Mouse (Mus musculus) neural tube, embryonic 13.5 days (tissue): ENCODE data around the gene Lyplal1. TPM values are rescaled to one million over a fixed set of nuclear protein-coding genes. Genes with fewer than 3 reads are reported as not detected.

Source experiments
- ATAC-seq: fragments of 200-750 bp; cut with Nextera tagmentation; 2 replicates; pipeline ENCODE4 v1.8.0; 2017; ENCODE audit warnings: low read depth, mild to moderate bottlenecking, moderate TSS enrichment, moderate library complexity
- H3K27ac ChIP-seq: fragments of 300-500 bp; sonication (generic); replicated peaks from 2 replicates; pipeline ENCODE4 v1.5.1; 2015; ENCODE audit warnings: moderate library complexity, mild to moderate bottlenecking, inconsistent platforms
- H3K27me3 ChIP-seq: fragments of 300-500 bp; sonication (generic); 2 replicates; pipeline ENCODE4 v1.6.1; 2015; ENCODE audit warnings: mild to moderate bottlenecking, inconsistent platforms
- H3K36me3 ChIP-seq: fragments of 300-500 bp; sonication (generic); 2 replicates; pipeline ENCODE4 v1.6.1; 2015; ENCODE audit warnings: mild to moderate bottlenecking, inconsistent platforms
- H3K4me1 ChIP-seq: fragments of 300-500 bp; sonication (generic); replicated peaks from 2 replicates; pipeline ENCODE4 v1.6.1; 2015; ENCODE audit warnings: inconsistent platforms
- H3K4me2 ChIP-seq: fragments of 300-500 bp; sonication (generic); 2 replicates; pipeline ENCODE4 v1.6.1; 2015; ENCODE audit warnings: inconsistent platforms, mild to moderate bottlenecking, moderate library complexity
- H3K4me3 ChIP-seq: fragments of 300-500 bp; sonication (generic); 2 replicates; pipeline ENCODE4 v1.5.1; 2015; ENCODE audit warnings: mild to moderate bottlenecking, inconsistent platforms
- H3K9ac ChIP-seq: fragments of 300-500 bp; sonication (generic); 2 replicates; pipeline ENCODE4 v1.6.1; 2015; ENCODE audit warnings: moderate library complexity, mild to moderate bottlenecking, inconsistent platforms
- H3K9me3 ChIP-seq: fragments of 300-500 bp; sonication (generic); 2 replicates; pipeline ENCODE4 v1.6.1; 2016; ENCODE audit warnings: inconsistent platforms
- WGBS: fragments of 180-500 bp; shearing (Covaris S2); methylation state at CpG from one replicate; pipeline ENCODE4 v1.1.7; 2015; 5-methylcytosine and 5-hydroxymethylcytosine counted together
- polyA plus RNA-seq: library from polyadenylated mRNA; unstranded; fragments of >200 nt; fragmentation: Nextera tagmentation; extraction: Ambion mirVana; gene quantifications from 2 replicates; pipeline ENCODE4 v1.2.1, GENCODE M21; 2015

Gene Lyplal1
- polyA plus RNA-seq: 16.8 and 18.7 TPM in 2 replicates

DNA sequence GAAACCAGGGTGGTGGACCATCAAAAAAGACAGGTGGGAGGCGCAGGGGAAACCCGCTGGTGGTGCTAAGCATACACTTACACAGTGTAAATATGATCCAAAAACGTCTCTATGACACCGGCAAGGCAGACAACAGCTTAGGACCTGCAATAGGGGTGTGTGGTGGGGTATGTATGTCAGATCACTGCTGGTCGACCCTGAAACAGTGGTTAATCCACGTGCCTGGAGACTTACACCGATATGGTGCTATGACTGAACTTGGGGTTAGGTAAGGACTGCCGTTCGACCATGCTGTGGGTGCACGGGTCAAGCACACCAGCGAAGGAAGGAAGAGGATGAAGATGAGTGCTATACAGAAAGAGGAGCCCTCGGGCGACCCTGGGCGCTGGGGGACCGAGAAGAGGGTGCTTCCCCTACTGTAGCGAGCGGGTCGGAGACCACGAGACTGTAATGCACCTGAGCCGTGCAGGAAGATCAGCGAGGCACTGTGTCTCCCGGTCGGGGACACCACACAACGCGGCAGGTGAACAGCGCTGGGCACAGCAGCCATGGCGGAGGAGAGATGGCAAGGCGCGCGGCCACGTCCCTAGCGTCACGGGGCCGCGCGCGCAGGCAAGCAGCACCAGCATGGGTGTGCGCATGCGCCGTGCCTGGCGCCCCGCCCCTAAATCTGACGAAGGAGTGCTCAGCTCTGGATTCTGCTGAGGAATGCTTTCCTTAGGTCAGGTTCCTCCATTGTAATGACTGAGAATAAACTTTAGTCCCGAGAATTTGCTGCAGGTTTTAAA lies at the start of gene Lyplal1:
TSS of gene Lyplal1 (minus strand) at position 610 of the 788 bp plus-strand sequence.
- Histone ChIP-seq H3K4me3 (peak within 1 kb of the TSS; percentile 70), H3K27ac (peak within 1 kb of the TSS; percentile 93), H3K9ac (peak within 1 kb of the TSS; percentile 93), H3K36me3 (peaks cover 1% of the 10 kb centered on the region; the same call in 1 of the 2 replicates), H3K4me2 (peak within 1 kb of the TSS; percentile 81), H3K27me3 (no peaks in the 10 kb centered on the region), H3K4me1 (peaks cover 10% of the 10 kb centered on the region), H3K9me3 (no peaks in the 10 kb centered on the region)
- ATAC-seq: peak; percentile 94
- 5% methylated on average over 44 of the region's 44 CpGs for WGBS

DNA sequence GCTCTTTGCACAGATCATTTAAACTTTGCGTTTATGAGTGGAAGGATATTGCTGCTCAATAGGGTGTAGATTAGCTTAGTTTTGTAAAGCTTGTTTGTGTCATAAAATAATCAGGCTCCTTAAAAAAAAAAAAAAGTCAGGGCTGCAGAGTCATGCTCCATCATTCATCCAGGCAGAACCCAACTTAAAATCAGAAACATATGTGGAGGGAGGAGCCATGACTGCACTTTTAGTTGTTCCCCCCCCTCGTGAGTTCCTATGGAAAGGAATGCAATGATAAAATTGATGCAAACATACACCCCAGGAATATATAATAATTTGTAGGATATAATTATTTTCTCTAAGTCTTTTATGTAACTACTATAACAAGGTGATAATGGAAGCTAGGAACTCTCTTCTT lies 46.5 kb upstream of the Lyplal1 start:
- H3K36me3 ChIP-seq: no peaks in the 10 kb centered on the region
- H3K9ac ChIP-seq: no peak overlapping the region
- no peak for ATAC-seq
- H3K9me3 ChIP-seq: no peaks in the 10 kb centered on the region
- no peaks in the 10 kb centered on the region for H3K27me3 ChIP-seq
- H3K4me2 ChIP-seq: no peak overlapping the region
- 65% methylated on average over 2 of the region's 2 CpGs for WGBS
- H3K27ac ChIP-seq: no peak overlapping the region
- H3K4me1 ChIP-seq: no peaks in the 10 kb centered on the region
- H3K4me3 ChIP-seq: no peak overlapping the region

DNA sequence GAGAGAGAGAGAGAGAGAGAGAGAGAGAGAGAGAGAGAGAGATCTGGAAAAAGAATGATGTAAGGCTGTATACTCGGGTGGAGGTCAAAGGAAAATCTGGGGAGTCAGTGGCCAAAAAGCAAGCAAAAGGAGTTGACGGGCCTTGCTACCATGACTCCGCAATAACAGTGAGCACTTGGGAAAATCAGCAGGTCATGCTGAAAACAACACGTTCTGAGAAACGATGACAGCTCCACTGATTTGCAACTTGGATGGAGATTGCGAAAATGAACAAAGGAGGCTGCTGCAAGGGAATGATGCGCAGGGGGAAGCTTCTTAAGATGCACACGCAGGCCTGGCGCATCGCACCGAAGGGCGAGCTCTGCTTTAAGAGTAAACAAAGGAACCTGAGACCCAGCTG lies 46.1 kb upstream of the Lyplal1 start:
- no peaks in the 10 kb centered on the region for H3K4me1 ChIP-seq
- H3K27ac ChIP-seq: no peak overlapping the region
- no peaks in the 10 kb centered on the region for H3K36me3 ChIP-seq
- no peak for ATAC-seq
- H3K27me3 ChIP-seq: no peaks in the 10 kb centered on the region
- no peak overlapping the region for H3K4me3 ChIP-seq
- no peaks in the 10 kb centered on the region for H3K9me3 ChIP-seq
- no peak overlapping the region for H3K4me2 ChIP-seq
- H3K9ac ChIP-seq: no peak overlapping the region
- 65% methylated on average over 12 of the region's 12 CpGs for WGBS

DNA sequence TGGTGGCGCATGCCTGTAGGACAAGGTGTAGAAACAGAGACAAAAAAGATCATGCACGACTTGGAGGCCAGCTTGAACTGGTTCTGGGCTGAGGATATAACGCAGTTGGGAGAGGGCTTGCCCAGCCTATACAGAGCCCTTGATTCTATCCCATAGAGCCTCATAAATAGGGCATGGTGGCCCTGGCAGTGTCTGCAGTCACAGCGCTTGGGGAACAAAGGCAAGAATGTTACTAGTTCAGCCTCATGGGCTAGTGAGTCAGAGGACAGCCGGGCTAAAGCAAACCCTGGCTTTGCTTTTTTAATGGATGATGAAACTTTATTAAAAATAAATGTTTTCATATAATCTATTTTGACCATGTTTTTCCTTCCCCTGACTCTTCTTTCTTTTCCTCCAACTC lies 33.3 kb upstream of the Lyplal1 start:
- 78% methylated on average over 5 of the region's 5 CpGs for WGBS
- H3K4me3 ChIP-seq: no peak overlapping the region
- no peak overlapping the region for H3K4me2 ChIP-seq

DNA sequence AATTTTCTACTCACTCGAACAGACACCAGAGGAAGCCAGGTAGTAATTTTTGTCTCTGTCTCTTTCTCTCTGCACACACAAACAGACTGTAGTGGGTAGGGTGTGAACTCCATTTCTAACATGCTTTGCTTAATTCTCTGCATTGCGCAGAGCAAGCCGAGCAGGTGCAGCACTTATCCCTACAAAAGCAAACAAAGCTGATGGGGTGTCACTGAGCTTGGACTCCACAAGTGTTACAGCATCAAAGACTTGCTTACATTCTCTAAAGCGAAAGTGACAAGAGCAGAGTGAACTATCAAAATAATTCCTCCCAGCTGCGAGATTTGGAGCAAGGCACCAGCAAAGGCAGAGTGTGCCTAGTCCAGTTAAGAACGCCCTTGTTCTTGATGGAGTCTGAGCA lies 28.3 kb upstream of the Lyplal1 start:
- 72% methylated on average over 6 of the region's 6 CpGs for WGBS
- ATAC-seq: no peak

More for the DNA sequence above, 33.3 kb upstream of the Lyplal1 start:
- Histone ChIP-seq H3K9me3 (no peaks in the 10 kb centered on the region), H3K4me1 (no peaks in the 10 kb centered on the region), H3K27me3 (no peaks in the 10 kb centered on the region), H3K36me3 (no peaks in the 10 kb centered on the region), H3K9ac (no peak overlapping the region), H3K27ac (no peak overlapping the region)
- no peak for ATAC-seq

DNA sequence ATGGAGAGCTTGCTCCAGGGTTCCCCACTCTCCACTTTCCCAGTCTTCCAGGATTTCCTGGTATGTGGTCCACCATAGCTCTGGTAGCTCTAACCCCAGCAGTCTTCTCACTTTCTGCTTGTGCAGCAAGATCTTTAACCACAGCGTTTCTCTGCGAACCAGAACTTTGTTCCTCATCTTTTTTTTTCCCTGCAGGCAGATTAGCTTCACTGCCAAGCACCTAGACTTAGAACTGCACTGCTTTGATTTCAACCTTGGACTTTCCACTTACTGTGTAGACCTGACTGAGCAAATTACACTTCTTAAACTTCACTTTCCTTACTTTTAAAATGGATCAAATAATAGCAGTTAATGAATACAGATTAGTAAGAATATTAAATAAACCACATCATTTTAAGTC lies 23.1 kb upstream of the Lyplal1 start:
- no peak overlapping the region for H3K4me3 ChIP-seq
- 82% methylated on average over 2 of the region's 2 CpGs for WGBS
- H3K36me3 ChIP-seq: no peaks in the 10 kb centered on the region
- H3K4me1 ChIP-seq: no peaks in the 10 kb centered on the region
- no peak overlapping the region for H3K9ac ChIP-seq
- H3K27me3 ChIP-seq: no peaks in the 10 kb centered on the region
- no peak for ATAC-seq
- no peak overlapping the region for H3K4me2 ChIP-seq
- H3K27ac ChIP-seq: no peak overlapping the region
- H3K9me3 ChIP-seq: no peaks in the 10 kb centered on the region

More for the DNA sequence above, 28.3 kb upstream of the Lyplal1 start:
- Histone ChIP-seq H3K9ac (no peak overlapping the region), H3K4me1 (no peaks in the 10 kb centered on the region), H3K4me2 (no peak overlapping the region), H3K36me3 (no peaks in the 10 kb centered on the region), H3K9me3 (no peaks in the 10 kb centered on the region), H3K27ac (no peak overlapping the region), H3K27me3 (no peaks in the 10 kb centered on the region), H3K4me3 (no peak overlapping the region)

DNA sequence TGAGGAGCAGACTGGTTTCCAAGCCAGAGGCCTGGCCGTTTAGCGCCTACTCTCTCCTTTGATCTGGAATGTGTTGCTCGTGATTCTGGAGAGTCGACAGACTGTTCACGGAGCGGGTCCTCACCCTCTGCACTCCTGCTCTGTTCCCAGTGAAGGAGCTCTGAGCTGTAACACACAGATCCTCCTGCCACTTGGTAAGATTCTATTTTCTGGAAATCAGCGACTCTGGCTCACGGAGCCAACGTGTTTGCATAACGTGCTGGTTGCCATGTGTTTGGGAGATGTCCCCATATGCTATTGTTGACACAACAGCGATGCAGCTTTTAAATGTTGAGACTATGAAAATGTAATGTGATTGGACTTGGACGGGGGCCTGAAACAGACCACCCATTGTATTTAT lies 20.8 kb upstream of the Lyplal1 start:
- no peak for ATAC-seq
- Histone ChIP-seq H3K4me3 (no peak overlapping the region), H3K36me3 (no peaks in the 10 kb centered on the region), H3K9ac (no peak overlapping the region), H3K27me3 (no peaks in the 10 kb centered on the region), H3K4me2 (no peak overlapping the region), H3K27ac (no peak overlapping the region), H3K4me1 (no peaks in the 10 kb centered on the region), H3K9me3 (no peaks in the 10 kb centered on the region)
- WGBS: 65% methylated on average over 12 of the region's 12 CpGs

DNA sequence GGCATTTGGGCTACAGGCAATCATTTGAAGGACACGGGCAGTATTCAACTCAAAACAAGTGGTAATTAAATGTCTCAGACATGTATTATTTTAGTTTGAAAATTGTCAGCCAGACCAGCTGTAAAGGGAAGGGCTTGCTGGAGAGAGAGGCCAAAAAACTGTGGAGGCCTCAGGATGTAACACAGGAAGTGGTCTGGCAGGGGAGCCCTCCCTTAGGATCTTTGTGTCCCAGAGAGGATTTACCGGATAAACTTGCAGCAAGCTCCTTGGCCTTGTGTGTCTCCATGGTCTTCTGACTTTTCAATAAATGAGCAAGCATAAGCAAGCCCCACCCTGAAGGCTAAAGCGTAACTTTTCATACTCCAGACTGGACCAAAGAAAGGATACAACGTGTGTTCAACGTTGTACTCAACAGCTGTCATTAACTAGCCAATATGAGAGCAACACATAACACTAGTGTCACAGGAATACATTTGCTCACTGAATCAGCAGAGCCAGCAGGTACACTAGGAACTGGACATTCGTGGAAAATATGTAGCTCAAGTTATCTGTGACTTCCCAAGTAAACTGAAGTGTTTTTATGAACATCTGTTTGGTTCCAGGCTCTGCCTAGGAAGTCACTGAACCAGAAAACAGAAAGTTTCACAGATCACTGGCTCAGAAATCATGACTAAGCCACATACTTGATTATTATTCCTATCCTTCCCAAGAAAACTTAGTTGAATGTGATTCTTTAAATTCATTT lies 19.7 kb upstream of the Lyplal1 start:
- no peaks in the 10 kb centered on the region for H3K36me3 ChIP-seq
- no peak overlapping the region for H3K4me3 ChIP-seq
- 77% methylated on average over 6 of the region's 6 CpGs for WGBS
- no peaks in the 10 kb centered on the region for H3K9me3 ChIP-seq
- H3K4me2 ChIP-seq: no peak overlapping the region
- H3K27me3 ChIP-seq: no peaks in the 10 kb centered on the region
- ATAC-seq: no peak
- H3K9ac ChIP-seq: no peak overlapping the region
- H3K4me1 ChIP-seq: no peaks in the 10 kb centered on the region
- no peak overlapping the region for H3K27ac ChIP-seq

DNA sequence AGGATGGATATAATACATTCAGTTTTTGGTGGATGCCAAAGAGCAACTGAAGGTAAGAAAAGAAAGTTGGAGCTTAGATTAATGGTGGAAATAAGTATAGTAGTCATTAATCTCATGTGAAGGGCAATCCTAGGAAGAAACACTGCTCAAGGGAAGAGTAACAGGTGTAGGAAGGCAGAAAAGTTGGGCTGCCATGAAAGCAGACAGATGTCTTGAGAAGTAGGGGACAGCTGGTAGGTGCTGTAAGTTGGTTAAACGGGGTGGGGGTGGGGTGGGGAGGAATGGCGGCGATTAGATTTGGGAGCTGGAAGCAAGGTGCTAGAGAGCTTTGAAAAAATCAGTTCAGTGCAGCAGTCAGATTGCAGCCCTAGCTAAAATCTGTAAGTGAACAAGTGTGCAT lies 14.4 kb upstream of the Lyplal1 start:
- 84% methylated on average over 3 of the region's 3 CpGs for WGBS
- no peak overlapping the region for H3K4me3 ChIP-seq
- no peaks in the 10 kb centered on the region for H3K9me3 ChIP-seq
- H3K36me3 ChIP-seq: no peaks in the 10 kb centered on the region
- no peak overlapping the region for H3K27ac ChIP-seq
- no peak overlapping the region for H3K4me2 ChIP-seq
- H3K27me3 ChIP-seq: no peaks in the 10 kb centered on the region
- no peak overlapping the region for H3K9ac ChIP-seq
- no peak for ATAC-seq
- no peaks in the 10 kb centered on the region for H3K4me1 ChIP-seq

DNA sequence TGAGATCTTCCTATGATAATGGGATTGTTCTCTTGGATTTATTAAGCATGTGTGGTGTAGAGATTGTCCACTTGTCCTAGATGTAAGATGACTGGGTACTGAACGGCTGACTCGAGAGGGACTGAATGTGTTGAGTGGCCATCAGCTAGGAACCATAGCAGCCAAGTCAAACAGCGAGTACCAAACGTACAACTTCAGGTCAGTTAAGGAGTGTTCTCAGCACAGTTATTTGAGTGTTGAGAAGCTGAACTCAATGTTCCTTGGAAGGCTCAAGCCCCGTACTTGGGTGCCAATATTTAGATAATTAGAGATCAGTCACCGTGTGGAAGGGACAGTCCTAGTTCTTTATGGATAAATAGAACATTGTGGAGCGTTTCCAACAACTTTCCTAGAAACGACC lies 11.8 kb upstream of the Lyplal1 start:
- Histone ChIP-seq H3K9ac (no peak overlapping the region), H3K27me3 (no peaks in the 10 kb centered on the region), H3K4me2 (no peak overlapping the region), H3K4me1 (no peaks in the 10 kb centered on the region), H3K9me3 (no peaks in the 10 kb centered on the region), H3K4me3 (no peak overlapping the region), H3K27ac (no peak overlapping the region), H3K36me3 (no peaks in the 10 kb centered on the region)
- ATAC-seq: no peak
- 93% methylated on average over 8 of the region's 8 CpGs for WGBS

DNA sequence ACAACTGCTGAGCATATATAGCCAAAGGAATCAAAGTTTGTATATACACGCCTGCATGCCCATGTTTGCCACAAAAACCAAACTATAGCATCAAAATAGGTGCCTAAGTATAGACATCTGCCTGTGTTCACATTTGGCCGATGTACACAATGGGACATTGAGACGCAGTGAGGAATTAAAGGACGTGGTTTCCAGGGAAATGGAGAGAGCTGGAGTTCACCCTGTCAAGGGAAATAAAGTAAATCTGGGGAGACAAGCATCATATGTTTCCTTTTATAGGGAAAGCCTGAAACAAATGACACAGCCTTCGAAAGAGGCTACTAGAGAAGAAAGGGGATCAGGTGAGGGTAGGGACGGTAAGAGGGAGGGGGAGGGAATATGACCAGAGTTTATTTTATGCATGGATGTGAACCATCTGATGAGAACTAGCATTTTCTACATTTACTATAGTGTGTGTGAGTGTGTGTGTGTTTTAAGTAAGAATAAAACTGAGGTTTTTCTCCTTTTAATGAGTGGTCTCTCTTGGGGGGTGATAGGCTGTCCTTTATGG lies 9.3 kb upstream of the Lyplal1 start:
- Histone ChIP-seq H3K27me3 (no peaks in the 10 kb centered on the region), H3K4me3 (no peak overlapping the region), H3K27ac (no peak overlapping the region), H3K36me3 (no peaks in the 10 kb centered on the region), H3K9me3 (no peaks in the 10 kb centered on the region), H3K4me2 (no peak overlapping the region), H3K4me1 (no peaks in the 10 kb centered on the region), H3K9ac (no peak overlapping the region)
- ATAC-seq: no peak
- 72% methylated on average over 6 of the region's 6 CpGs for WGBS

DNA sequence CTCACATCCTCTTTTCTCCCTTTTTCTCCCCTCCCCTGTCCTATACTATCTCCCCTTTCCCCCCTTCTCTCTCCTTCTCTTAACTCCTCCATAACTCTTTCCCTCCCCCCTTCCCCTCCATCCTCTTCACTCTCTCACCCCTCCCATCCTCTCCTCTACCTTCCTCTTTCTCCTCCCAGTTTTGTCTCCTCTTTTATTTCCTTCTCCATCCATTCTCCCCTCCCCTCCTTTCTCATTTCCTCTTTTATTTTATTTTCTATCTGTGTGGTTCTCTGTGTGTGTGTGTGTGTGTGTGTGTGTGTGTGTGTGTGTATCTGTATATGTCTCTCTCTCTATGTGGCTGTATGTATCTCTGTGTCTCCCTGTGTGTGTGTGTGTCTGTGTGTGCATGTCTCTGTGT lies 6.6 kb upstream of the Lyplal1 start:
- no peak for ATAC-seq
- Histone ChIP-seq H3K9me3 (no peaks in the 10 kb centered on the region), H3K27ac (no peak overlapping the region), H3K27me3 (no peaks in the 10 kb centered on the region), H3K9ac (no peak overlapping the region), H3K4me3 (no peak overlapping the region), H3K4me2 (no peak overlapping the region), H3K36me3 (no peaks in the 10 kb centered on the region), H3K4me1 (no peaks in the 10 kb centered on the region)
